Mouse (Mus musculus) right cerebral cortex, postnatal 14 days (tissue): ENCODE data around the gene Stk11.

Experiments
- DNase-seq: peaks from one replicate; pipeline ENCODE4 v3.0.0; 2022

The Stk11 gene

GRCm38 (mm10) chr10:80146568-80147011 lies 31.0 kb downstream of the Stk11 start:
- DNase-seq: peak; percentile 30

GRCm38 (mm10) chr10:80147146-80147718 lies 31.6 kb downstream of the Stk11 start:
- peak; percentile 24 for DNase-seq

- peak; percentile 73 for DNase-seq
Observed at GRCm38 (mm10) chr10:80147719-80148601, 32.4 kb downstream of the Stk11 start, which contains the start of gene Midn. Midn (plus strand) TSS chr10:80148272.

GRCm38 (mm10) chr10:80148610-80149290 lies 33.1 kb downstream of the Stk11 start:
- DNase-seq: peak; percentile 95

GRCm38 (mm10) chr10:80149291-80150225 lies 34.0 kb downstream of the Stk11 start:
- DNase-seq: peak; percentile 97

- DNase-seq: peak; percentile 72
Observed at GRCm38 (mm10) chr10:80150226-80151210, 34.9 kb downstream of the Stk11 start.

GRCm38 (mm10) chr10:80151211-80152034 lies 35.8 kb downstream of the Stk11 start:
- DNase-seq: peak; percentile 80

GRCm38 (mm10) chr10:80152071-80152872 lies 36.7 kb downstream of the Stk11 start:
- DNase-seq: no peak

- DNase-seq: no peak
Observed at GRCm38 (mm10) chr10:80152873-80153260, 37.3 kb downstream of the Stk11 start.

GRCm38 (mm10) chr10:80153713-80154112 lies 38.1 kb downstream of the Stk11 start:
- DNase-seq: no peak

GRCm38 (mm10) chr10:80154384-80154783 lies 38.8 kb downstream of the Stk11 start:
- DNase-seq: no peak

- no peak for DNase-seq
Observed at GRCm38 (mm10) chr10:80155277-80155676, 39.7 kb downstream of the Stk11 start.

- DNase-seq: no peak
Observed at GRCm38 (mm10) chr10:80156002-80156751, 40.6 kb downstream of the Stk11 start.

GRCm38 (mm10) chr10:80156752-80157053 lies 41.1 kb downstream of the Stk11 start:
- DNase-seq: no peak

GRCm38 (mm10) chr10:80157141-80157929 lies 41.7 kb downstream of the Stk11 start:
- no peak for DNase-seq

- DNase-seq: peak; percentile 46
Observed at GRCm38 (mm10) chr10:80158307-80158986, 42.8 kb downstream of the Stk11 start.

- peak; percentile 68 for DNase-seq
Observed at GRCm38 (mm10) chr10:80159021-80159560, 43.5 kb downstream of the Stk11 start.
